Mouse (Mus musculus) brain, embryonic 14.5 days (tissue): ENCODE data around the gene 6430628N08Rik. TPM values are rescaled to one million over a fixed set of nuclear protein-coding genes. Genes with fewer than 3 reads are reported as not detected.

Source experiments
- DNase-seq: peaks from one replicate; pipeline ENCODE4 v3.0.0-alpha.2; 2011; ENCODE audit warnings: low read depth
- CTCF ChIP-seq: fragments of 200-500 bp; IDR thresholded peaks from 2 replicates; pipeline ENCODE4 v1.5.1; 2012; ENCODE audit warnings: inconsistent platforms, mild to moderate bottlenecking, moderate library complexity, borderline replicate concordance; ENCODE audit not compliant: insufficient read depth, insufficient read length; ENCODE audit errors: extremely low read depth
- POLR2A ChIP-seq: fragments of 200-500 bp; IDR thresholded peaks from 2 replicates; pipeline ENCODE4 v1.6.1; 2012; ENCODE audit warnings: mild to moderate bottlenecking, inconsistent platforms, borderline replicate concordance; ENCODE audit not compliant: poor library complexity, insufficient read depth, insufficient read length, severe bottlenecking; ENCODE audit errors: extremely low read depth
- polyA plus RNA-seq: library from polyadenylated mRNA; depleted of rRNA; stranded (reverse); fragments of >200 nt; gene quantifications from 2 replicates; pipeline ENCODE4 v1.2.3, GENCODE M21; 2012

Gene 6430628N08Rik
- polyA plus RNA-seq, 1 experiment: 0.08 TPM

GRCm38 (mm10) chr4:115890066-115890465 is 399 bp upstream of the 6430628N08Rik start:
- DNase-seq: no peak
- TF ChIP-seq POLR2A: no peak
- TF ChIP-seq CTCF: no peak

- no peak for DNase-seq
- no peak for TF ChIP-seq CTCF
- no peak for TF ChIP-seq POLR2A
Observed at GRCm38 (mm10) chr4:115894281-115894680, 3.8 kb downstream of the 6430628N08Rik start.

- peak; percentile 62 for DNase-seq
- TF ChIP-seq CTCF (peak; percentile 38; the same call in 1 of the 2 replicates), POLR2A (no peak)
Observed at GRCm38 (mm10) chr4:115897901-115898631, 7.6 kb downstream of the 6430628N08Rik start.

GRCm38 (mm10) chr4:115902816-115903215 is 12.4 kb downstream of the 6430628N08Rik start:
- TF ChIP-seq POLR2A: no peak
- TF ChIP-seq CTCF: peak; percentile 78; the same call in 1 of the 2 replicates
- DNase-seq: peak; percentile 89

- DNase-seq: peak; percentile 71
- no peak for TF ChIP-seq CTCF
- TF ChIP-seq POLR2A: no peak
Observed at GRCm38 (mm10) chr4:115904375-115904774, 13.9 kb downstream of the 6430628N08Rik start.

GRCm38 (mm10) chr4:115905701-115906100 is 15.2 kb downstream of the 6430628N08Rik start:
- no peak for TF ChIP-seq CTCF
- TF ChIP-seq POLR2A: no peak
- DNase-seq: peak; percentile 59

- TF ChIP-seq CTCF (no peak), POLR2A (no peak)
Observed at GRCm38 (mm10) chr4:115906791-115907190, 16.3 kb downstream of the 6430628N08Rik start.

GRCm38 (mm10) chr4:115907994-115908393 is 17.5 kb downstream of the 6430628N08Rik start:
- TF ChIP-seq POLR2A (no peak), CTCF (no peak)

More at GRCm38 (mm10) chr4:115906791-115907190, 16.3 kb downstream of the 6430628N08Rik start:
- DNase-seq: no peak

GRCm38 (mm10) chr4:115908641-115909040 is 18.2 kb downstream of the 6430628N08Rik start:
- DNase-seq: peak; percentile 94
- TF ChIP-seq CTCF (no peak), POLR2A (no peak)

More at GRCm38 (mm10) chr4:115907994-115908393, 17.5 kb downstream of the 6430628N08Rik start:
- no peak for DNase-seq

- DNase-seq: no peak
- TF ChIP-seq CTCF: no peak
- no peak for TF ChIP-seq POLR2A
Observed at GRCm38 (mm10) chr4:115911586-115911985, 21.1 kb downstream of the 6430628N08Rik start.

GRCm38 (mm10) chr4:115919911-115920310 is 29.4 kb downstream of the 6430628N08Rik start:
- no peak for DNase-seq
- no peak for TF ChIP-seq CTCF
- no peak for TF ChIP-seq POLR2A

- no peak for DNase-seq
- TF ChIP-seq CTCF (no peak), POLR2A (no peak)
Observed at GRCm38 (mm10) chr4:115922688-115923087, 32.2 kb downstream of the 6430628N08Rik start.
